Mouse (Mus musculus): ENCODE measurements at regions not wholly inside any gene's neighbourhood (a gene's known extent, or its start where the extent isn't known, plus 50 kb on each side); places are given as distances from the start of the nearest gene placed in this dataset.

GRCm38 (mm10) chr17:88158550-88158949, 93.5 kb upstream of the Fbxo11 start:
- no peak for TF ChIP-seq GATA1 (IDR thresholded peaks at IDR 0.05; ENCODE audit: low read length)
- no peak for TF ChIP-seq TAL1 (IDR thresholded peaks at IDR 0.05; ENCODE audit: low read length)
